Mouse (Mus musculus) retina, postnatal 1 day (tissue): ENCODE data around the gene Gsg1l.

ENCODE experiments used
- DNase-seq: peaks from one replicate; pipeline ENCODE4 v3.0.0-alpha.2; 2012

Gene Gsg1l

DNA sequence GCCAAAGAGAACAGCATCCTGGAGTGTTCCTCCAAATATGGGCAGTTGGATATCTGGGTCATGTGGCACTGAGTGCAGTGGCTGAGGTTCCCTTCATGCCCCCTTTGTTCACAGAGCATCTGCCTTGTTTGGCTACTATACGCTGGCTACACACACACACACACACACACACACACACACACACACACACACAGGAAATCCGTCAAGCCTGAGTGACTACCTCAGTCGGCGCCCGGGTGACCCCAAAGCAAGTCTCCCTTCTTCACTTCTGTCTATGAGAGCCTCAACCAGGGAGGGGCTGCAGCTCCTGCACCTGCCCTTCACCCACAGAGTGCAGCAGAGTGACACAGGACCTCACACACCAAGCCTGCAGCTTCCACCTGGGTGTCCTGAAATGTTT lies 161.4 kb downstream of the Gsg1l start:
- DNase-seq: peak; percentile 77

DNA sequence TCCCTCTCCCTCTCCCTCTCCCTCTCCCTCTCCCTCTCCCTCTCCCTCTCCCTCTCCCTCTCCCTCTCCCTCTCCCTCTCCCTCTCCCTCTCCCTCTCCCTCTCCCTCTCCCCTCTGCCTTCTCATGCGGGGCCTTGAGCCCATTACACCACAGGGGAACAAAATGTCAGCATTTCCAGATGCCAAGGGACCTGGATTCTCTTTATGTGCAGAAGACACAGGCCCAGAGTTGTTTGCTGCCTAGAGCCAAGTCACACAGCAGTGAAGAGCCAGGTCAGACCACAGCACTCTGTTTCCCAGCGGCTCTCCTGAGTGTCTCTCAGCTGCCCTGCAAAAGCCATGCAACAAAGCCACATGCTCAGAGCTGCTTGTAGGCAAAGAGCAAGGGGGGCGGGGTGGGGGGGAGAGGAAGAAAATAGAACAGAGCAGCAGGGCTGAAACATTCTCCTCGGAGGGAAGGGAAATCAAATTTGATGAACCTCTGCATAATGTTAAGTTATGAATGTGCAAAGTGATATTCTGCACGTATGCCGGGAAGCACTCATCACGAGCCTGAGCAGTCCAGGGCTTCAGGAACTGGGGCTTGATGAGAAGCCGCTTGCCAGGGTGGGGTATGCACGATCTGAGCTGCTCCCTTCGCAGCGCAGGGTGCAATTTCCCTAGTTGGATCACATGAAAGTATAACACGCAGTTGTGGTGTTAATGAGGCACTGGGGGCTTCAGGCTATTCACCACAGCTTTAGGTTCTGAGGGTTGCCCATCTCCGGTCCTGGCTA lies 181.6 kb downstream of the Gsg1l start:
- DNase-seq: no peak

DNA sequence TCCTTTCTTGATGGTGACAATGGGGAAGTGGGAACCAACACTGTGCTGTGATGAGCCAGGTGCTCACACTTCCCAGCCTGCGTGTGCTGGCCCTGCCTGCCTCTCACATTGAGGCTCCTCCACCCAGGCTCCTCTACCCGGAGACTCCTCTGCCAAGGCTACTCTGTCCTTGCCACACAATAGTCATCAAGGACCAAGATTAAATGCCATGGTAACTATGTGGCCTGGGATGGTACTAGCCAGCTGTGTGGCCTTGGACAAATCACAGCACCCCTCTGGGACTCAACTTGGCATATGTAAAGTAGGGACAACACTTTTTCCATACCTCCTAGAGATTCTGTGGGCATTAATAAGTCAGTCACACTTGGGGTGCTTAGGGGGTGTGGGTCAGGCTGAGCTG lies 182.3 kb downstream of the Gsg1l start:
- no peak for DNase-seq

- no peak for DNase-seq
These were observed 183.2 kb downstream of the Gsg1l start for GRCm38 (mm10) chr7:125899036-125899435.

DNA sequence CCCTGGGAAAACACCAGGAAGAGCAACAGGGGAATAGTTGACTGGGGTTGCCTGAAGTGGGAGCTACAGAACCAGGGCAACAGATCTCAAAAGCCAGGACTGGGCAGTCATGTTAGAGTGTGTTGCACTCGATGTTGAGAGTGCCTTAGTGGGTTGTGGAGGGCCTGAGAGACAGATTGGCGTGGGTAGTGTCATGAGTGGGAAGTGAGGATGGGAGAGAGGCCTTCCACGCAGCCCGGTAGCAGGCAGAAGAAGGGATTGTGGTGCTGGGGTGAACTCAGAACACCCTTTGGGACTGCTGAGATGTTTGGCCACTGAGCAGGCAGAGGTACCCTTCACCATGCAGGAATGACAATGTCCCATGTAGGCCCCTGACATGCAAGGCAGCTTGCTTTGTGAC lies 185.2 kb downstream of the Gsg1l start:
- no peak for DNase-seq

- no peak for DNase-seq
These were observed 188.6 kb downstream of the Gsg1l start for GRCm38 (mm10) chr7:125893621-125894020.

DNA sequence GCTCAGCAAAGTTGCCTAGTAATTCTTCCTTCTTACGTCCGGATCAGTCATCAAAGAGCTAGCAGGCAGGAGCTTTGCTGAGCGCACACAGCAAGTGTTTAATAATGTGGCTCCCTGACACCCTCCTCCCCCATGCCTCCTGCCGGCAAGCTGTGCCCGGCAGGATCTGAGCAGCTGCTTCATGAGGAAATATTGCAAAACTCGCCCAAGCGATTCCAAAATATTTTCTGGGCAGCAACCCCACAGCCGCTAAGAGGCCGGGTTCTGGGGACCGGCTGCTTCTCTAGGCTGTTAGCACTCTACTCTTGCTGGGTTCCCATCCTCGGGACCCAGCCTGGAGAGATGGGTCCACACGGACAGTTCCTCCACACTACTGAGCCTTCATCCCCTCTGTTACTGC lies 193.8 kb downstream of the Gsg1l start:
- DNase-seq: no peak

- no peak for DNase-seq
These were observed 194.4 kb downstream of the Gsg1l start for GRCm38 (mm10) chr7:125887761-125888160.

DNA sequence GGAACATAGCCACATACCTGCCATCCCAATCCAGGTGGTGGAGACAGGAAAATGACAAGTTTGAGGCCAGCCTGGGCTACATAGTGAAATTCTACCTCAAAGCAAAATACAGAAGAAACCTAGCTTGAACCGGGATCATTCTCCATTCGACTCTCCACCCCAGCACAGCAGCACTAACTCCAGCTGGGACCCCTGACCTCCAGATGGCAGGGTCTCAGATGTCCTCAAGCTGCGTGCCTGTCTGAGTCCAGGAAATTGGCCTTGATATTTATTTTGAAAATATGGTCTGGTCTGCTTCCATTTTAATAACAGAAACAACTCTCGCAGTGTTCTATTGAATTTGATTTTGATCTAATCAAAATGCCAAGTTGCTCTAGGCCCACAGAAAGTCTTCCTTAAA lies 195.1 kb downstream of the Gsg1l start:
- no peak for DNase-seq

DNA sequence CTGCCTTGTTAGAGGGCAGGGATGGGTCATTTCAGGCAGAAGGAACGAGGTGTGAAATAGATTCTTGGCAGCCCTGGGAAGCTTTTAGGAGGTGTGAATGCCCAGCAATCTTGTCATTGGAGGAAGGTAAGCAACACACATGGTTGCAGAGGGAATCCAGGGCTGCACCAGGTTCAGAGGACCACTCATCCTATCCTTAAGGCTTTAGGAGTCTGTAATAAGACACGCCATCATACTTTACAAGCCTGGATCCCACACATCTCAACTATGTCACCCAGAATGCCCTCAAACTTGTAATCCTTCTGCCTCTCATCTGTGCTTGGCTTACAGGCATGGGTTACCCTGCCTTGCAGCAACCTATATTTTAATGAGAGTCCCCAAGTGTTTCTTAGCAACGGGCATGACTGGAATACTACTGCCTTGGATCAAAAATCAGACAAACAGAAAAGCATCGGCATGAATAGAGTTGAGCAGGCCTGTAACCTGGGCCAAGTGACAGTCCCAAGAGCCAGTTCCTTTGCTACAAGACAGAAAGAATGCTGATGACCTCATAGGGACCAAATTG lies 196.0 kb downstream of the Gsg1l start:
- DNase-seq: no peak

GRCm38 (mm10) chr7:125883232-125883631 lies 199.0 kb downstream of the Gsg1l start:
- DNase-seq: no peak

DNA sequence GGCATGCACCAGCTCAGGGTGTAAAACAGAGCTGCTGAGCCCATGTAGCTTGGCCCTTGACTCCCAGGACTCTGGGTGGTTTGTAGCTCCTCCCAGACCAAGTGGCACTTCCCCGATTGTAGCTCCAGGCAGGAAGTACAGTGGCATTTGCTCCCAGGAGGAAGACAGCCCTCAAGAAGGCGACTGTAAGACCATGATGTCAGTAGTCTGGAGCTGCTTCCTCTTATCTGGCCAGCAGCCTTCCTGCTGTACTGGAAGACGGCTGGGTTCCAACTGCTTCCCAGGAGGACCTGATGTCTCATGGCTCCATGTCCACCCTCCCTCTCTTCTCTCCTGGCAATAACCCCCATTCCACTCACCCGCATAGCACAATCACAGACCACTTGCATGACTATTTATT lies 204.2 kb downstream of the Gsg1l start:
- DNase-seq: no peak

DNA sequence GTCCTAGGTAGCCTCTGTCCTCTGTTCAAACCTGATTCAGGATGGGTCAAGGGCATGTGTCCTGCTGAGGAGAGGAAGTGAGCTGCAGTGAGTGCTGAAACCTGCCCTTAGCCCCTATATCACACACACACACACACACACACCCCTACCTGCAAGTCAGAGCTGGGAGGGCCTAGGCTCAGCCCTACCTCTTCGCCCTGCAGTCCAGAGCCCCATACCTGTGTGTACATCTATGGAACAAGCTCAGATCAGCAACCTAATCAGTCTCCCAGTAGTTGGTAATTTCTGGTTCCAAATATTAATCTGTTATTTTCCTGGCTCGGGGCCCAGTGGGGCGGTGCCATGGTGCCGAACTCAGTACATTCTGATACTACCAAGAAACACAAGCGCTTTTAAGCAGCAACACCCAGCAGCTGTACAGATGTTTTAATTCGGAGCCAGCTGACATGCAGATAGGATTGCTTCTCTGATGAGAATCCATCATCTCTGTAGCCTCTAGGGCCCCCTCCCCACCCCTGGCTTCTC lies 208.2 kb downstream of the Gsg1l start:
- no peak for DNase-seq

- no peak for DNase-seq
These were observed 209.3 kb downstream of the Gsg1l start for GRCm38 (mm10) chr7:125872874-125873273.

DNA sequence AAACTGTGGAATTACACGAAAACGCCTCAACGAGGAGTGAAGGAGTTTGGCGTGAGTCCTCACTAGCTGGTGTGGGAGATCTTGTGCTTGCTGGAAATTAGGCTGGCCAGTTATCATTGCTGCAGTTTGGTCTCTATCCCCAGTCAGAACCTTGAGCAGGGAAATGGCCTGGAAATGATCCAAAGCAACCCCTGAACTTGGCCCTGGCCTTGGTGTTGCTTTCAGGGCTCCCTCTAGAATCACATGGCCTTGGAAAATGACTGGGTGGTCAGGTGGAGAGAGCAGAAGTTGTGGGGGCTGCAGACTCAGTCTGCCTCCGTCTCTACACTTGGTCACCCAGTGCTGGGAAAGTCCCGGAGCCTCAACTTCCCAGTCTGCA lies 210.0 kb downstream of the Gsg1l start:
- DNase-seq: no peak

DNA sequence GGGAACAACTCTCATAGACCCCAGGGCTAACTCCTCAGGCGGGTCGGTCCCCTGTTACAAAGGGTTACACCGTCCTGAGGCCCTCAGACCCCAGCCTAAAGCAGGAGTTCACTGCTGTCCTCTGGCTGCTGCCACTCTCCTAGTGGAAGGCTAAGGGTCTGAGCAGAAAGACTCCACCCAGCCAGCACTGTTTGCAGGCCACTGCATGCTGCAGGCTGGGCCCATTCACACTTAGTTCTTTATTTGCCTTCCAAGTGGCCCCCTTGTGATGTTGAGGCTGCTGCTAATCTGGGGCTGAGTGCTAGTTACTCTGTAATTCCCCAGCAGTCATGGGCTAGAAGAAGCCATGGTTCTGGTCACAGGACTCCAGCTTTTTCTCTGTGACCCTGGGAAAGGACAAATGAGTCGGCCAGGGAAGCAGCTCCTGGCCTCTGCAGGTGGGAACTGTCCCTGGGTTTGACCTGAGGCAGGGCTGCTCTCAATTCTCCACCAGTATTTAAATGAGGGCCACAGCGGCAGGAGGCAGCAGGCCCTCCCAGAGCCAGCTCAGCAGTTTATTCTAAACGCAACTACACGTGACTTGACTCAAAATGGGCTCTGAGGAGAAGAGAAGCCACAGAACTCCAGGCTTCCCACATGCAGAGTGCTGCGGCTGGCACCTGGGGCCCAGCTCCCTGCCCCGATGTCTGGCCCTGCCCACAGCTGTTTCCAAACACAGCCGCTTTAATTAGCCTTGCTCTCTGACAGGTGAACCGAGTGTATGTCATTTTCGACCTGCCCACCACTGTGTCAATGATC lies 210.6 kb downstream of the Gsg1l start:
- DNase-seq: no peak

- no peak for DNase-seq
These were observed 213.6 kb downstream of the Gsg1l start for GRCm38 (mm10) chr7:125868570-125868969.

DNA sequence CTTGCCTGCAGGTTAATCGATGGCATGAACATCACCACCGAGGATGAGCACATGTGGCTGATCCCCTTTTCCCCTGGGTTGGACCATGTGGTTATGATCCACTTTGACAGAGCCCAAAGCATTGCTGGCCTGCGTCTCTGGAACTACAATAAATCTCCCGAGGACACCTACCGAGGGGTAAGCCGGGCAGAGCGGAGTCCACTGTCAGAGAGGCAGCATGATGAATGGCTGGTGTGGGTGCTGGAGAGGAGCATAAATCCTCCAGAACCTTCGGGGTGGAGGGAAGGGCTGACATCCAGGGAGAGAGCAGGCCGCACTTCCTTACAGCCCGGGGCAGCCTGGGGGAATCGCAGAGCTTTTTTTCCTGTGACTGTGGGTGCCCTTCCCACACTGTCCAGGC lies 217.0 kb downstream of the Gsg1l start:
- no peak for DNase-seq

- DNase-seq: no peak
These were observed 218.2 kb downstream of the Gsg1l start for GRCm38 (mm10) chr7:125864026-125864425.

GRCm38 (mm10) chr7:125860421-125860820 lies 221.8 kb downstream of the Gsg1l start:
- no peak for DNase-seq

DNA sequence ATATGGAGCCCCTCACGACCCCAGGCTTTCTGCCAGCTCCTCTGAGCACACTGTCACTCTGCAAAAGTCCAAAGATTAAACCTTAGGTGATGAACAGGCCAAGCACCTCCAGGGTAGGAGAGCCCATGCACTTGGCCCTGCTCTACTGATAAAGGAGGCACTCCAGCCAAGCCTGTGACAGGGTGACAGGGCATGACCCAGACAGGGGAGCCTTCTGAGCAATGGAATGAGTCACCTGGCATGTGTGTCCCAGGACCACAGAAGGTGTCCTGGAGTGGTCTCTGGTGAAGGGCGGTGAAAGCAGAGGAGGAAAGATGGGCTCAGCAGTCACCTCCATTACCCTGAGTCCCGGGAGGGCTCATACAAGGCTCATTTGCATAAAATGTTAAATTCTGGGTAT lies 222.6 kb downstream of the Gsg1l start:
- DNase-seq: no peak

- DNase-seq: no peak
These were observed 234.7 kb downstream of the Gsg1l start for GRCm38 (mm10) chr7:125847528-125847866.

DNA sequence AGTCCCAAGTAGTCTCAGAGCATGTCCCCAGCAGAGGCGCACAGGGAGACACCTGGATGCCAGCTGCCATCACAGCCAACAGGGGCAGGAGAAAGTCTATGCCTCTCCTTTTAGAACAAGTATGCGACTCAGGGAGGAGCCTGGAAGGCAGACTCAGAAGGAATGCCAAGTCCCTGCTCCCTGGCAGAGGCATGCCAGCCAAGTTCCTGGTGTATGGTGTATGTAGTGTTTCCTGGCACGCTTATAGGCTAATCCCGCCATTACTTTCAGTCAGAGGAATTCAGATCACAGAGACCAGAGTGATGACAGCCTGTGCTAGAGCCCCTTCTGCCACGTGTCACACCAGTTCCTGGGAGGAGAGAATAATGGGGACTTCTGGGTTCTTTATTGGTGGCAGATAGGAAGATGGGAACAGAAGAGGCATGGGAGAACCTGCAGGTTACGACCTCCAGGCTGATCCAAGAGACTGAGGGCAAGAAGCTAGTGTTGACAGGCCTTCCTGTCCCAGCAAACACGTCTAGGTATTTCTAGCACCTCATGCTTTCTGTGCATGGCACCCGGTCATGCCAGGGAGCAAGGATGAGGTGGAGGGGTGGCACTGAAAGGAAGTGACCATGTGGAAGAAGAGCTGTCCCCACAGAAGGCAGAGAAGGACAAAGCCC lies 235.2 kb downstream of the Gsg1l start:
- DNase-seq: no peak
